Mouse (Mus musculus): ENCODE measurements at regions not wholly inside any gene's neighbourhood (a gene's known extent, or its start where the extent isn't known, plus 50 kb on each side); places are given as distances from the start of the nearest gene placed in this dataset.

DNA sequence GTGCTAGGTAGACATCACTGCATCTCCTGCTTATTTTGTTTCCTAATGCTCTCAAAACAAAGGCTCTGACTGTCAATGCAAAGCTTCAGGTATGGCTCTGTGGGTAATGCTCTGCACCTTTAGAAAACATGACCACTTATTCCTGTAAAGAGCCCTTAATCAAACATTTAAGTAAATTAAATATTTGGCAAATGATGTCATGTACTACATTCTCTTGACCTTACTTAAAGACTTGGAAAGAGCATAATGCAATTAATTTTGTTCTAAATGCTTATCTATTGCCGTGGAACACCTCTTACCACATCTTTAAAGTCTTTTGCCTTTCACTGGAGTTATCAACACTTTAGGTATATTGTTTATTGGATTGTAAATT lies 70.1 kb upstream of the Palmd start:
- ATAC-seq (ENCODE audit: insufficient number of reproducible peaks, low FRiP score, low TSS enrichment), result no peak

DNA sequence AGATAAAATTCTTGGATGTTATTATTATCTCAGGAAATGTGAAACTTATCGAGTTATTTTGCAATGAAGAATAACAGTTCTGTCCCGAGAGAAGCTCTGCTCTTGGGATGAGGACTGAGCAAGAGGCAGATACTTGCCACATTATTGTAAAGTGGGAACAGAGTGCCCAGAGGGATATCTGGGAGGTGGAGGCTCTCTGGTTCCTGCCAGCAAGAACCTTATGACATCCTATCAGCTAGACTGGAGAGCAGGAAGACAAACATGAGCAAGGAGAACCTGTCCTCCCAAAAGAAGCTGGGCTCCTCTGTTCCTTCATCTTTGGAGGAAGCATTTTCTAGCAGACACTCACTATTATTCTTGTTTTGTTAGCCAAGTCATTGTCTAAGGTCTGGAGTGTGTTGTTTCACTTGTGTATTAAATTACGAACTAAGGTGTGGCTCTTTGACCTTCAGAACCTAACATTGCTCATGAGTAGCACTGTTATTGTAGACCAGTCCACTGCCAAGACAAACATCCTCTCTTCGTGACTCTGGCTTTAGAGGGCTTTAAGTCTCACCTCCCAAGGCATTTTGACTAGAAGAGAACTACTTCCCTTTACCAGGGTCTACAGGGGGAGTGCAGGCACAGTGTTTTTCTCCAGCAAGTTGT lies 69.6 kb upstream of the Palmd start:
- ATAC-seq (ENCODE audit: insufficient number of reproducible peaks, low FRiP score, low TSS enrichment), result no peak

Data from cerebellum, adult (tissue).